Mouse (Mus musculus) MN1 (cell line): ENCODE results near the gene Tspear.
"Not testable (repeated sequence)": the region's sequence is repeated elsewhere in the genome, so short reads cannot be mapped to it uniquely, and the experiment has no call there.

Experiments
- DNase-seq: peaks from one replicate; pipeline ENCODE4 v3.0.0-alpha.2; 2016; ENCODE audit warnings: low spot score

Tspear gene

DNA sequence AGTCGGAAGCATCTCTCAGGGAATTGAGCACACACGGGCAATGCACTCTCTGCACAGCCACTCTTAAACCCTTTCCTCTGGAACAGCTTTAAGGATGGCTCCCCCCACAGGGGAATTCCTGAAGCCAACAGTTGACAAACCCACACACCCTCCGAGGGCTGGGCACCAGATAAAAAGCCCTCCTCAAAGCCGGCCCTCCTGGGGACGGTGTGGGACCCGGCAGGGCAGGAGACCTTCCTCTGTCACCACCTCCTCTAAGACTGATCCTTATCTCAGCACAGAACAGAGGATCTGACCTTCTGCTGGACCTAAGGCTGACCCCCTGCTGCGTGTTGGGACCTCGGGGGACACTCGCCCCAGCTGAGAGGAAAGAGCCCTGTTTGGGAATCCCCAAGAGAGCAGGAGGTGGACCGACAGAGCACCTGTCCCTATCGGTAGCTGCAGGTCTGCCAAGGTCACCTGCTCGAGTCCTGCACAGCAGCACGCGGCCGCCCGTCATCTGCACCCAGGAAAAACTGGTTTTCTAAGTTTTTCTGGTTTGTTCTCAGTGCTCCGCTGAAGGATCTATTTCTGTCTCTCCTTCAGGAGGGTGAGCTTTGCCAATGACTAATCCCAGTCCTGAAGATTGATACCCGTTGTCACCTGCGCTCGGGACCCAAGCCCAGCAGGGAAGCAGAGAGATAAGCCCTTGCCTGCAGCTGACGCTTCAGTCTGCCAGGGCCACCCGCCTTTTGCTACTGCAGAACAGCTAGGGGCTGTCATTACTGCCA, at the start of gene Tspear:
Gene Tspear, plus strand, starts transcription at position 675 of the 770 bp plus-strand sequence.
- no peak for DNase-seq

DNA sequence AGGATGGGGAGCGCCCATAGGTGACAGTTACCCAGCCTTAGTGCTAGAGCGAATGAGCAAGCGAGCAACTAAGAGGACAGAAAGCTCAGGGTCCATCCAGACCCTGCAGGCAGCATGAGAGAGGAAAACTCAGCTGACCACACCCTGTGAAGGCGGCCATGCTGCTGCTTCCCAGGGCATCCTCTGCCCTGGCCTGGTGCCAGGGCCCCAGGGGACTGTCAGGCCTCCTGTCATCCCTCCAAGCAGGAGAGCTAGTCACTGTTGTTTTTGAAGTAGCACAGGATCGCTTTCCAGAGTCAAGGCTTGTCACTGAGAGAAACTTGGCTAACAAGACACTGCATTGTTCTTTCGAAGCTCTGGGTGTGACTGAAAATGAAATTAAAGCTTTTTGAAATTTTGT, 47.4 kb upstream of the Tspear start:
- DNase-seq, result peak; percentile 90

DNA sequence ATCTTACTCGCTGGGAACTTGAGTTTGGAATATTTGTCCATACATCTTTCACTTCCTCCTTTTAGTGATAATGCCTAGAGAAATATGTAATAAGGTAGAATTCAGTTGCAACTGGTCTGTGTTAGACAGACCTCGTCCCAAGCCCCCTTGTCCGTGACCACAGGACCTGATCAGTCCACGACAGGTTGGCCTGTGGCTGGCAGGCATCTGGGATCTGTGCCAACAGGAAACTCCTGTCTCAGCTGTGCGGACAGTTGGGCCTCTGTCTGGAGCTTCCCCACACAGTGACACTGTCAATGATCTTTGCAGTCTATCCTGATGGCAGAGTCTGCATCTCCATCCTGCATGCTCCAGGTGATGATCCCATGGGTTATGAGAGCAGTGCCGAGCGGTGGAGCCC, 43.2 kb upstream of the Tspear start:
- DNase-seq, result no peak

DNA sequence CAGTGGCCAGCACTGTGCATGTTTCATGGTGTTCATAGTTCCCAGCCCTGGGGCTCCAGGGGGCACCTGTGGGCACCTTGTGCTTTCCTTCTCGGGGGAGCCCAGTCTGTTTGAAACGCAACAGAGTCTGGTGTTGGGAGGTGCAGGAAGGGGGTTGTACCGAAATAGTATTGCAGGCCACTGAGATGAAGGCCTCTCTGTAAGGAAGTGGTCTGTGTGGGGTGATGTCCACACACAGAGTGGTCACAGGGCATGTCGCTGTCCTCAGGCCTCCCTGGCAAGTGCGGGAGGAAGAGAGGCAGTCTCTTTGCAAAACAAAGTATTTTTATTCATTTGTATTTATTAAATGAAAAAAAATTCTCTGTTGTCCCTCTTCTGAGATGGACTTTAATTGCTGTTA, 40.8 kb upstream of the Tspear start:
- DNase-seq, result no peak

DNA sequence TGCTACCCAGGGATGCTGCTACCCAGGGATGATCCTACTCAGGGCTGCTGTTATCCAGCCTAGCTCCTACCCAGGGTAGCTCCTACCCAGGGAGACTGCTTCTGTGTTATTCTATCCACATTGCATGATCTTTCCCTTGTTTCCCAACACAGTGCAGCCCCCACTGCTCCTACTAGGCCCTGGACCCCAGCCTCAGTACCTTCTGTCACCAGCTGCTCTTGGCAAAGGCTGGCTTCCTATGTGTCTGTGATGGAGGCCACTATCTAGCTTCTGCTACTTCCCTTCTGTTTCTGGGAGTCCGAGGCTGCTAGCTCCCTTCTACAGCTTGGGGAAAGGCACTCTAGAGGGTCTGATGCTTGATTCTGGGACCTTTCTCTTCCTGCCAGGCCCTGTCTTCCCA, 38.9 kb upstream of the Tspear start:
- DNase-seq, result no peak

DNA sequence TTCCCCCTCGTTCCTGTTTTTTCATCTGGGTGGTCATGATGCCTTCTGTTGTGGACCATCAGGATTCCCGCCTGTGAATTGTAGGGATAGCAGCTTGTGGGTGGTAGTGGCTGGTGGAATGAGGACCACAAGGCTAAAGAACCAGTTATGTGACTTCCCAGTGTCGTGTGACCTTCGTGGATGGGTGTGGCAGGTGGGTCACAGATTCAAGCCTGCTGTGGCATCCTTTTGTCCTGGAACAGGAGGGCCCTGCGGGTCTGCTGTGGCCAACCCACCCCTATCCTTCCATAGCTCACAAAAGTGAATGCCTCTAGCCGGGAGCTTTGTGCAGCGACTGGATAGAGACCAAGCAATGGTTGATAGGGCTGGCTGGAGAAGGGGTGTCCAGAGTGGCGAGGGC, 38.5 kb upstream of the Tspear start:
- no peak for DNase-seq

DNA sequence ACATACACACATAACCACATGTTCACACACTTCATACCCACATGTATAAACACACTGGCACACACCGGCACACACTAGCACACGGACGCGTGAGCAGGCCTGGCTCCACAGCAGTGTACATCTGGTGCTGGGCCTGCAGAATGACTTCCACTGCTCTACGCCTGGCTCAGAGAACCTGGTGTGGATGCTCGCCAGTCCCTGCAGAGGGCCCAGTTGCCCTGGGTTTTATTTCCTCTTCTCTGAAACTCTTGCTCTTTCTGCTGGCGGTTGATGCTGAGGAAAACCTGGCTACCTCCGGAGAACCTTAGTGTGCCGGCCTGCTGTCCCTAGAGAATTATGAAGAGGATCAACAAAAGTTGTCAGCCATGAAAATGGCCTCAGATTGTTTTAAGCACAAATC, 34.3 kb upstream of the Tspear start:
- no peak for DNase-seq

DNA sequence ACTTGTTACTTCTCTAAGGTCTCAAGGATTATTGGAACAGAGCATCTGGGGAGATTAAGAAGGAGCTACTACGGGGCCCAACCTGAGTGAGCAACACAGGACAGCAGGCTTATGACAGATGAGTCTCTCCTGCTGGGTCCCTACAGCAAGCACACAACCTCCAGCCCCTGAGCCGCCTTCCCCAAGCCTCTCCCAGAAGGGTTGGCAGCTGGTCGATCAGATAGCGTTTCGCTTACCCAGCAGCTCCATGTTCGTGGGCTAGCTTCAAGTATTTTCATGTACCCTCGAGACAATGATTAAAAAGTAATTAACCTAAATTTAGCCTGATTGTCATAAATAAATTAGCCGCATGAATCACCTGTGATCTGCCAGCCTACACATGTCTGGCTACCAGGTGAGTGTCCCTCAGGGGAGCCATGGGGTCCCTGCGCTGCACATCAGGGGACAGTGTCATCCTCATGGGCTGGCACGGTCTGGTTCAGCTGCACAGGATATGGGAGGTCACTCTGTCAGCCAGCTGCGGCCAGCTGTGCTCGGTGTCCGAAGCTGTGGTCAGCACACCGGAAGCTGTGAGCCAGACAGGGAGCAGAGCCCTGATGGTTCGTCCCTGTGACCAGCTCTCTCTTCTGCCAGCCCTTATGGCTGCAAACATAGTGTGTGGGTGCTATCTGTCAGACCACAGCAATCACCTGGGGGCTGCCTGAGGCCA, 27.9 kb upstream of the Tspear start:
- peak; percentile 63 for DNase-seq

DNA sequence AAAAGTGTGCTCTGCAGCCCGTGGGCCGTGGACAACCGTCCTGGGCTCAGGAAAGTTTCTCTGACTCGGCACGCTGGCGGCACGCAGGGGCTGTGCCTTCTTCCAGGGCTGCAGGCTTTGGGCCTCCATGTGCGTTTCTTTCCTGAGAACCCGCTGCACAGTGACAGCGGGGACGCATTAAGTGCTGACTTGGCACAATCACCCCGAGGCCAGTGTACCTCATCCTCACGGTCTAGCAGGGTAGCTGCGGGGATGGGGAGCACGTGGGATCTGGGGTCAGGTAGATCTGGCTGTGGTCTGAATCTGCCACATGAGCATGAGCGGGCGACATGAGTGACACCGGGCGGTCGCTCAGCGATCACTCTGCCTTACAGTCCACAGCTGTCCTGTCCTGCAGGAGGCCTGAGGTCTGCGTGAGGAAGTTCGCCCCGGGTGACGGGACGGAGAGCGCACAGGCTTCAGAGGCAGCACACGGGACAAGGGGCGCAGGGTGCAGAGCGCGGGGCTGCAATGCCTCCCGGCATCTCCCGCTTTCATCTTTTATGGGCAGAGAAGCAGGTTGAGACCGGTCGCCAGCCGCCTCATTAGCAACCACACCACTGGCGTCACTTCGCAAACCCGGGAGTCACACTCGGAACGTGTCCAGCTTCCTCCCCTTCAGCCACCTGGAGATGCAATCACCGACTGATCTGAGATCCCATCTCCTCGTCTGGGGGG, 22.3 kb upstream of the Tspear start:
- DNase-seq, result no peak

DNA sequence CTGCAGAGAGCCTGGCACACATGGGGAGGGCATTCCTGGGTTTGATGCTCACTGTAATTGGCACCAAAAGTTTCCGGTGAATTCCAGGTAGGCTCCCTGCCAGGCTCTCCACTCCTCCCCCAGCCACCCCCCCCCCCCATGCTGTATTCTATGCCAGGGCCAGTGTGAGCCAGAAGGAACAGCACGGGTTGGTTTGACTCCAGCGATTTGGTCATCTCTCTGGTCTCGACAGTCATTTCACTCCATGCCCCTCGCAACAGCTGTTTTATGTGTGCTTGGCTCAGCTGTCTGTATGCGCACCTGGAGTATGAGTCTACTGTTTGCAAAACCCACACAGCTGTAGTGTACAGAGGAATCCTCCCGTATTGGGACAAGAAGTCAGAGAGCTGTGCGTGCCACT, 20.0 kb upstream of the Tspear start:
- no peak for DNase-seq

DNA sequence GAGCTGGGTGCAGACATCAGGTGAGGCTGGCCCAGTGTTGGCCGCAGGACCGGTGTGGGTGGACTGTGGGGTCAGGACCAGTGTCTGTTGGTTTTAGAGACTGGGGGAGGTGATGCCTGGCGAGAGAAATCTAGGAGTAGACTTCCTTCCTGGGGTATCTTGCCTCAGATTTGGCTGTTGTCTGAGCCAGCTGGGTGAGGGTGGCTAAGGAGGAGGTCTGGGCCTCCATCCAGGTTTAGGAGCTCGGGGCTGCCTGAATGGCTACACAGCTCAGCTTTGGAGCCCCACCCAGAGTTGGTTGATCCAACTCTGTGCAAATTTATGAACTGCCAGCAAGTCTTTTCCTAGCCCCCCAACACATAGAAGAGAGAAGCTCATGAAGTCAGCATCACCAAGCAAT, 19.0 kb upstream of the Tspear start:
- DNase-seq, result no peak

DNA sequence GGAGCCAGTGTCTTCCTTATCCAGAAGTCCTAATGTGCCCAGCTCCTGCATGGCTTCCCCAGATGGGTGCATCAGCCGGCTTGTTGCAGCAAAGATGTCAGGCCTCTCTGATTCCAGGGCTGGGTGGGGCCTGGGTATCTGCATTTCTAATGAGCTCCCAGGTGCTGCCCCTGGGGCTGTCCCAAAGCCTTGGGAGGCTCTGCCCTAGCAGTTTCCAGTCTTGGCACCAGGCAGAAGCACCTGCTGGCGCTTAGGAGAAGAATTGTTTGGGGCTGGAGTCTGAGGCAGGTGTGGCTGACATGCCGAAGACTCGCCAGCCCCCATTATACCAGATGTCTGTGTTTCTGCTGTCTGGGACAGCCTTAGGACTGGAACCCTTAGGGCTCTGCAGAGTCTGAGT, 15.7 kb upstream of the Tspear start:
- no peak for DNase-seq

DNA sequence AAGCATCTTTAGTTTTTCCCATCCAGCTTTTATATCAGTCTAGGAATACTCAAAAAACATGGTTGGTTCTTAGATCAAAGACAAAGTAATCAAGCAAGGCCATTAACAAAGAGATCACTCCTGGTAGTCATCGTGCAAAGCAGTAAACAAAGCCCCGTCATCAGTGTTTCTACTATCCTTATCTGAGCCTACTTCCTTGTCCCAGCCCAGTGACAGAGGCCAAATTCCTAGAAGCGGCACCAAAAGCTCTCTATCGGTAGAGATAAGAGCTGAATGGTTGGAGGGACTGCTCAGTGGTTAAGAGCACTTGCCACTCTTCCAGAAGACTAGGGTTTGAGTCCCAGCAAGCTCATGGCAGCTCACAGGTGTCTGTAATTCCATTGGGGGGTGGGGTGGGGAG, 14.8 kb upstream of the Tspear start:
- DNase-seq, result no peak

DNA sequence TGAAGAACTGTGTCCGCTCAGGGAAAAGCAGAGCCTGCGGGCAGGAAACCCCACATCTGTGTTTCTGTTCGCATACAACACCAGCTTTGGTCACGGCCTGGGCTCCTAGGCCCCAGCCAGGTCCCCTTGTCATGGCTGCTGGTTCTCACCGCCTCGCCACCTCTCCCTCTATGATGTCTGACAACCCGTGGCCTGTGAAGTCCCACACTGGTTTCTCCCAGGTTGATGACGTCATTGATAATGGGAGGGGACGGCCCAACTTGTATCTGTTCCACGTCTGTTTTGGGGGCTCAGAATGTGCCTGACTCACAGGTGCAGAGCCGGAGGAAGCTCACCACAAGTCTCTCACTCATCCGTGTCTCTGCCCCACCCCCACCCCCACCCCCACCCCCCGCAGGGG, 12.6 kb upstream of the Tspear start:
- DNase-seq, result no peak

DNA sequence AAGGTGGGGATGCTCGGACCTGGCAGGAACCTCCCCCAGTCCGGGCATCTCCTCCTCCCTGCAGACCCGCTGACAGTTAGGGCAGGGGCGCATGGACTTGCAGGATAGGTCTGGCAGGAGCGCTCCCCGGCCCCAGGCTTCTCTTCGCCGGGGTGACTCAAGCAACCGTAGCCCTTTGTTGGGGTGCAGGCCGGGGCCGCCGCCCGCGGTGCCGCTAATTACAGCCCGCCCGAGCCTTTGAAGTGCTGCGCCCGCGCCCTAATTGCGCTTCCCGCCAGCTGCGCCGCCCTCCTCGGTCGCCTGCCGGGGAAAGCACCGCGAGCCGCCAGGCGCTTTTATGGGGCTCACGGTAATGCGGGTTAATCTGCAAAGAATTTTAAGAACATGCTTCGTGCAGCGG, 8.8 kb upstream of the Tspear start:
- DNase-seq, result no peak

DNA sequence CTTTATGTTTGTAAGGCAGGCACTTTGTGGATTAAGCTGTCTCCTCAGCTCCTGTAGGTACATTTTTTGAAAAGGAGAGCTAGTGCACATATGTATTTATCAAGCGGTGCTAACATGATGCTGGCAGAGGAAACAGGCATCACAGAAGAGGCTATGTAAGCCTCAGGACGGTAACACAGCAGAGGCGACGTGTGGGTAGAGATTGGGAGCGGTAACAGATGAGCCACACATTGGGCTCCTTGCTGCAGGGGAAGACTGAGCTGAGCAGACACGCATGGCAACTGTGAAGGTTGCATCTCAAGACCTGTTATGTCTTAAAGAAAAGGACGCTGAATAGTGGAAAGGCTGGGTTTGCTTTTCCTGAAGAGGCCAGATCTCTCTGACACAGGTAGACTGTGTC, 3.4 kb upstream of the Tspear start:
- no peak for DNase-seq

DNA sequence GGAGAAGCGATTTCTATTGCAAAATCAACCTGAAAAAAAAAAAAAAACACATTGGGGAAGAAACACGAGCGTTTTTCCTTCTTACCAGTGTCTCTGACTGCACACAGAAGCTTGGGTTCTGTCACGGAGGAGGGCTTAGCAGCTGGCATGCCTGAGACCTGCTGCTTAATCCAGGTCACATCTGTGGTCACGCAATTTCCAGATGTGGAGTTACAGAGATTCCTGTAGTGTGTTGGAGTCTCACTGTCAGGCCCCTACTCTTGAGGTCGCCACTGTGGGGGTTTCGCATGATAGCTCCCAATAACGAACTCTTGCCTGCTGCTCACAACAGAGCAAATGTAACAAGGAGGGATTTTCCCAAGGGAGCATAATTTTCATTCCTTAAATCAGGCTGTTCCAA, 2.2 kb upstream of the Tspear start:
- no peak for DNase-seq

DNA sequence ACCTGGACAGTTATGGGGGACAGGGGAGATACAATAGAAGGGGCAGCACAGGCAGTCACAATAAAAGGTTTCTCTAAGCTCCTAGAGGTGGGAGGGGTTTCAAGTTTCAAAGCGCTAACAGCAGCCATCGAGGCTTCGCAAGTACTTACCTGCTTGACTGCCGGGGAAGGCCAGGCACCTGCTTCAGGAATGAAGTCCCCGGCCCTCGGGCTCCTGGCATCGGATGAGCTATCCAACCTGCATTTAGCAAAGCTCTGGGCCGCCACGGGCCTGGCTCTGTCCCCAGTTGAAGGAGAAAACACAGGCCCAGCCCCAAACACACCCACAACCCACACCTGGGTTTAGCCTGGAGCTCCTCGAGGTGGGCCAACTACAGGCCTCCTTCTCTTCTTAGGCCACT, 652 bp downstream of the Tspear start:
- no peak for DNase-seq

DNA sequence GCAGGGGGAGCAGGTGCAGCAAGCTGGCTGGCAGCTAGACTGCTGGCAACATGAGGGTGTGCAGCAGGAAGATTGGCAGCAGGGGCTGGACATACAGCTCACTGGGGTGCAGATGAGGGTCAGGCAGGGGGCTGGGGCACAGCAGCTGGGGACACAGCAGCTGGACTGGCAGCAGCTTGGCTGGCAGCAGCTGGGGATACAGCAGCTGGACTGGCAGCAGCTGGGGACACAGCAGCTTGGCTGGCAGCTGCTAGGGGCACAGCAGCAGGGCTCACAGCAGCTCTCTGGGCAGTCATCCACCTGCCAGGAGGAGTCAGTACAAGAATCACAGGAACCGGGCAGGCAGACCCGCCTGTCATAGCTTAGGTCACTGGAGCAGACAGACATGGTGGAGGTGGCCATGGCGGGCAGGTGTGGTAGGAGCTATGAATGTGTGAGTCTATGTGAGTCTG, 4.0 kb downstream of the Tspear start, which contains the start of gene Gm19402:
Gene Gm19402, minus strand, starts transcription at position 402 of the 452 bp plus-strand sequence.
- DNase-seq, result not testable (repeated sequence)

DNA sequence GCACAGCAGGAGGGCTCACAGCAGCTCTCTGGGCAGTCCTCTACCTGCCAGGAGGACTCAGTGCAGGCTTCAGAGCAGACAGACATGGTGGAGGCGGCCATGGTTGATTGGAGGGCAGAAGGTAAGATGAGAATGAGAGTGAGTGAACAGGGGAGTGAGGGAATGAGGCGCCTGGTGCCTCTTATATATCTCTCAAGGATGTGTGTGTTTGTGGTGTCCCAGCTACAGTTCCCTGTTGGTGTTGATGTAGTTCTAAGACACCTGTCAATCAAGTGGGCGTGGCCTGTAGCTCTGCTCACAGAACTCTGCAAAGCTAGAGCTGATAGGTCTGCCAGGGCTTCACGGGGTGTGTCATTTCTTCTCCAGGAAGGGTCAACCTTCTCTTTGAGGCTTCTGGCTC, 10.8 kb downstream of the Tspear start, which contains the start of gene Gm9508:
Gene Gm9508, minus strand, starts transcription at position 101 of the 400 bp plus-strand sequence.
- no peak for DNase-seq

DNA sequence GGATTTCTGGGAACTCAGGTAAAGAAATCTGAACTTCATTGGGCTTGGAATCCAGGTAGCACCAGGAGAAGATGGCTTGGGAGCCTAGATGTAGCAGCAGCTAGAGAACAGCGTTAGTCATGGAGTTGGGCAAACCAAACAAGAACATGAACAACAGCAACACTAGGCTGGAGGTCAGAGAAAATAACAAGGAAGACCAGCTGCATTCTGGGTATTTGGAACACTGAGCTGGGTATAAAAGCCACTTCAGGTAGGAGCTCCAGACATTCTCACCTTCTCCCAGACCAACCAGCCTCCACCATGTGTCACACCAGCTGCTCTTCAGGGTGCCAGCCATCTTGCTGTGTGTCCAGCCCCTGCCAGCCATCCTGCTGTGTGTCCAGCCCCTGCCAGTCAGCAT, 20.0 kb downstream of the Tspear start, which contains the start of gene Gm10272:
Gene Gm10272, plus strand, starts transcription at position 301 of the 400 bp plus-strand sequence.
- DNase-seq, result no peak

DNA sequence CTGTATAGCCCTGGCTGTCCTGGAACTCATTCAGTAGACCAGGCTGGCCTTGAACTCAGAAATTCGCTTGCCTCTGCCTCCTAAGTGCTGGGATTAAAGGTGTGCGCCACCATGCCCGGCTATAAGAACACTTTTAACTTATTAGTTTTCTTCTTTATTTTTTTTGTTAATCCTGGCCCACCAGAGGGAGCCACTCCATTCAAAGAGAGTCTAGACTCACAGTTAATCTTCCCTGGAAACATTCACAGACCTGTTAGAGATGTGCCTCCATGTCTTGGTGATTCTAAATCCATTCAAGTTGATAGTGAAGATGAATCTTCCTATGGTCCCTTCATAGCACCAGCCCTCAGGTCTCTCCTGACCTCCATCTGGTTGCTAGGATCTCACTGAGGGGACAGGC, 23.5 kb downstream of the Tspear start:
- DNase-seq, result no peak

DNA sequence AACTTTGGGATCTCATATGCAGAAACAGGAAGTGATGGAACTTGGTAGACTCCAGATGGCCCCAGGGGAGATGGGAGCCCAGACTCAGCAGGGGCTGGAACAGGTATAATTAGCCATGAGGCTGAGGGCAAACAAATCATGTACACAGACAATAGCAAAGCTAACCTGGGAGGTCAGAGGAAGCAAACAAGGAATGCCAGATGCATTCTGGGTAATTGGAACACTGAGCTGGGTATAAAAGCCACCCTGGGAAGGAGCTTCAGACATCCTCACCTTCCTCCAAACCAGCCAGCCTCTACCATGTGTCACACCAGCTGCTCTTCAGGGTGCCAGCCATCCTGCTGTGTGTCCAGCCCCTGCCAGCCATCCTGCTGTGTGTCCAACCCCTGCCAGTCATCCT, 24.8 kb downstream of the Tspear start, which contains the start of gene Gm10024:
Gene Gm10024, plus strand, starts transcription at position 301 of the 400 bp plus-strand sequence.
- DNase-seq, result not testable (repeated sequence)
